Mouse (Mus musculus) C2C12 (cell line): ENCODE results near the gene Sema3b.

Source experiments
- CEBPB ChIP-seq: IDR thresholded peaks from one replicate; pipeline ENCODE4 v1.6.1; 2011; ENCODE audit warnings: low read depth, mild to moderate bottlenecking, control low read depth, moderate library complexity
- CTCF ChIP-seq: IDR thresholded peaks from one replicate; pipeline ENCODE4 v1.5.1; 2011; ENCODE audit not compliant: control insufficient read depth, insufficient read depth, insufficient read length
- FOSL1 ChIP-seq: IDR thresholded peaks from one replicate; pipeline ENCODE4 v1.8.0; 2011; ENCODE audit warnings: mild to moderate bottlenecking, low read length; ENCODE audit not compliant: poor library complexity, insufficient read depth, severe bottlenecking
- MYOD1 ChIP-seq: IDR thresholded peaks from one replicate; pipeline ENCODE4 v1.6.1; 2011; ENCODE audit warnings: low read depth; ENCODE audit not compliant: control insufficient read depth, insufficient read length
- USF1 ChIP-seq: IDR thresholded peaks from one replicate; pipeline ENCODE4 v1.6.1; 2011; ENCODE audit warnings: low read depth, mild to moderate bottlenecking, control low read depth, moderate library complexity

DNA sequence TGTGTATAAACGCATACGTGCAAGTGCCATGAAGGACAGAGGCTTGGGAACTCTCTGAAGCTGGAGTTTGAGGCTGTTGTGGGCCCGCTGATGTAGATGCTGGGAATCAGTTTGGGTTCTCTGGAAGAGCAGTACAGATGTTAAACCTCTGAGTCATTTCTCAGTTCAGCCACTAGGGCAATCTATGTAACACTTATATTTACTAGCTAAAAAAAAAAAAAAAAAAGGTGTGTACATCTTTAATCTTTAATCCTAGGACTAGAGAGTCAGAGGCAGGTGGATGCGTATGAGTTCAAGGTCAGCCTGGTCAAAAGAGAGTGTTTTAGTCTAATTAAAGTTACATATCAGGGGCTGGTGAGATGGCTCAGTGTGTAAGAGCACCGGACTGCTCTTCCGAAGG, 37.9 kb upstream of the Sema3b start:
- TF ChIP-seq CTCF (no peak), USF1 (no peak), CEBPB (no peak), MYOD1 (no peak), FOSL1 (no peak)
